Mouse (Mus musculus) kidney, postnatal 10 days (tissue): Measurements from ENCODE around the gene Gpsm1.
A peak's percentile ranks its signal among the peaks of the same experiment; 100 is the strongest.
"Not testable (repeated sequence)": the region's sequence is repeated elsewhere in the genome, so short reads cannot be mapped to it uniquely, and the experiment has no call there.

ENCODE experiments used
- DNase-seq: peaks from one replicate; pipeline ENCODE4 v3.0.0; 2021; ENCODE audit warnings: mixed read lengths

Gene Gpsm1

DNA sequence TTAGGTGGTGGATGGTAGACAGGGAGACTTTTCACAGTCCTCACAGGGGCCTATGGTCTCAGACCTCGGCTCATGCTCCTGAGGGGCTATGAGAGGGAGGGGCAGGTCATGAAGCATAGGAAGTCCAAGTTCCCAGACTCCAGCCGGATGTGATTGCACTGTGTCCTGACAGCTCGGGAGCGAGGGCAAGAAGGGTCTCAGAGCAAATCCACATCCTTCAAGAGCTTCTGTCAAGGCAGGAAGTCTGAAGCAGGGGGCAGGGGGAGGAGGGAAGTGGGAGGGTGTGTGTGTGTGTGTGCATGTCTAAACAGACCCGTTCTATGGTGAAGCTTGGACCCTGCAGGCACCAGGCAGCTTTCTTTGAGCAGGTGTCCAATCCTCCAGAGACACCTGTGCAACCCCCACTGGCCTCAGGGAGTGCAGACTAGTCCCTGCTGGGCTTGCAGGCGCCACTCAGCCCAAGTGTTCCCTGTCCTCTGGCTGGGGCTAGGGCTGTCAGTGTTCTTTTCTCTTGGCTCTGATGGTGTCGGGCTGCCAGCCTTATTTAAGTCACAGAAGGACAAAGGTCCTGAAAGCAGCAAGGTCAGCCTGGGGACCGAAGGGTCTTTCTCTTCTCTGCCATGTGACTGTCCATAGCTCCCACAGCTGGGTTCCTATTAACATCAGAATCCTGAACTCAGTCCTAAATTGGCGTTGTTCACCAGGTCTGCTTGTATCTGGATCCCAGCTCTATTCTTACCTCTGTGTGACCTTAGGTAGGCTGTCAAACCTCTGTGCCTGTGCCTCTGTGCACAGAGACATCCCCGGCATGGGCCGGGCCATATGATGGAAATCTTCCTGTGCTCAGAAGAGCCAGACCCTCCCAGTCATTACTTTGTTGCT is 27.5 kb downstream of the Gpsm1 start:
- peak; percentile 83 for DNase-seq

DNA sequence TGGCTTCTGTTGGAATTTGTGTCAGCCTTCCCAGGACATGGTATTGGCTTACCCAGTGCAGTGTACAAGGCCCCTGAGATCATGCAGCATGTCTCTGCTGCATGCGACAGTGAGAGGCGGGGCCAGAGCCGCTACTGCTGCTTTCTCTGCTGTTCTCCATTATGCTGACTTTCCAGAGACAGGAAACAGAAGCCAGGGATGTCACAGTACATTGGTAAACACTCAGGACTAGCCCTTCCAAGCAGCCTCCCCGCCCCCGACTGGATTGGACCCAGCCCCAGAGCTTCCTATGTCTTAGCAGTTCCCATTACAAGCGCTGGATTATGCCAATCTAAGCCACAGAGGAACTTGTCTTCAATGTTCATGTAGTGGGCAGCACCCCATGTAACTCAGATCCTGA is 32.9 kb downstream of the Gpsm1 start:
- peak; percentile 77 for DNase-seq

DNA sequence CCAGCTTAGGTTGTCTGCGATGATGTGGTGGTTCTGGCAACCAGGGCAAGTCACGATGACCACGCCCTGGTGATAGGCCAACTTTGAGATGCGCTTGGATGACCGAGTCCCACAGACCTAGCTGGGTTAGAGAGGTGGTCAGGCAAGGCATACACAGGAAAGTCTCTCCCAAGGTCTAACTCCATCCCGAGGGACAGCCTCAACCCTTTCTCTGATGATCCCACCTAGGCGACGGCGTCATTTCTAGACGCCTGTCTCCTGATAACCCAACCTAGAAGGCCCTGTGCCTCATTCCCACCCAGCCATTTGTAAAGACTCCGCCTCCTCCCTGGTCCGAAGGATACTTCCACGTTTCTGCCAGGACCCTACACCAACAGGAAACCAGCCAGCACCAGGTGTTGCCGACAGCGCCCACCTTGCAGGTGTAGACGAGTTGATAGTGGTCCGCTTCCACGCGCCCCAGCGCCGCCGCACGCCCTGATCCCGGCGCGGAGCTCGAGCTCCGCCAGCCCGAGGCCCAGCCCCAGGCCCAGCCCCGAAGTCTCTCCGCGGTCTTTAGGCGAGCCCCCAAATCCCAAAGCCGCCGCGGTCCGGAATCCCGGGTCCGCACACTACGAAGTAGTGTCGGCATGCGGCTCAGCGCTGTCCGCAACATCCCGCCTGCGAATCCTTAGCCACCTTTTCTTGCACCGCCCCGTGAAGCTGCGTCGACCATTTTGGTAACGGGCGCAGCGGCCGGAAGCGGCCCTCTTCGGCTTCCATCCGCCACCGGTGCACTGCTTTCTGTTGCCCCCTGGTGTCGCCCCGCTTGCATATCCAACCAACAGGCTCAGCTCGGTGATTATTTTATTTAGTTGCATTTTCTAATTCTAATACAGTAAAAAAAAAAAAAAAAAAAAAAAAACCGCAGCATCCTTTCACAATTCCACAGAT is 36.3 kb downstream of the Gpsm1 start, which contains the start of gene Dnlz:
Gene Dnlz, minus strand, starts transcription at position 753 of the 933 bp plus-strand sequence.
- DNase-seq = peak; percentile 97

DNA sequence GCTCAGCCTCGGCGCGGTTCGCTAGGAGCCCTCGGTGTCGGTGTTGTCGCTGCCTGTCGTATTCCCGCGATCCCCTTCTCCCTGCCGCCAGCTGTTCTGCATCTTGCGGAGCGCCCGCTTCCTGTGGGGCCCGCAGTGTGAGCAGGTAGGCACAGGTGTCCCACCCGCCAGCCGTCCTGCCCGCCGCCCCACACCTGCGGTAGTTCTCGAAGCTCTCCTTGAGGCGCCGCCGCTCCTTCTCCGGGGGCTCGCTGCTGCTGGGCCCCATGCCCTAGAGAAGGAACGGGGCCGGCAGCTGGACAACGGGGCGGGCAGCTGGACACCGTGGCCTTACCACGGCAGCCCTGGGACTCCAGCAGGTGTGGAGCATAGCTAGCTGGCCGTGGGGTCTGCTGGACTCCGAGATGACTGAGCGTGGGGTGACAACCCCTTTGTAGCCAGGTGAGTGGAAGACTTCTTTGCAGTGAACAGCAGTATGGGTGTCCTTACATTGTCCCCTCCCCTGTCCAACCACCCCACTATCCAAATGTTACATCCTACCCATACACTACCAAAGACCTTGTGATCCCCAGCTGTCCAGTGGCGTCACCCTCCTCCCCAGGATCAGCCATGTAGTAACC is 37.1 kb downstream of the Gpsm1 start:
- no peak for DNase-seq

DNA sequence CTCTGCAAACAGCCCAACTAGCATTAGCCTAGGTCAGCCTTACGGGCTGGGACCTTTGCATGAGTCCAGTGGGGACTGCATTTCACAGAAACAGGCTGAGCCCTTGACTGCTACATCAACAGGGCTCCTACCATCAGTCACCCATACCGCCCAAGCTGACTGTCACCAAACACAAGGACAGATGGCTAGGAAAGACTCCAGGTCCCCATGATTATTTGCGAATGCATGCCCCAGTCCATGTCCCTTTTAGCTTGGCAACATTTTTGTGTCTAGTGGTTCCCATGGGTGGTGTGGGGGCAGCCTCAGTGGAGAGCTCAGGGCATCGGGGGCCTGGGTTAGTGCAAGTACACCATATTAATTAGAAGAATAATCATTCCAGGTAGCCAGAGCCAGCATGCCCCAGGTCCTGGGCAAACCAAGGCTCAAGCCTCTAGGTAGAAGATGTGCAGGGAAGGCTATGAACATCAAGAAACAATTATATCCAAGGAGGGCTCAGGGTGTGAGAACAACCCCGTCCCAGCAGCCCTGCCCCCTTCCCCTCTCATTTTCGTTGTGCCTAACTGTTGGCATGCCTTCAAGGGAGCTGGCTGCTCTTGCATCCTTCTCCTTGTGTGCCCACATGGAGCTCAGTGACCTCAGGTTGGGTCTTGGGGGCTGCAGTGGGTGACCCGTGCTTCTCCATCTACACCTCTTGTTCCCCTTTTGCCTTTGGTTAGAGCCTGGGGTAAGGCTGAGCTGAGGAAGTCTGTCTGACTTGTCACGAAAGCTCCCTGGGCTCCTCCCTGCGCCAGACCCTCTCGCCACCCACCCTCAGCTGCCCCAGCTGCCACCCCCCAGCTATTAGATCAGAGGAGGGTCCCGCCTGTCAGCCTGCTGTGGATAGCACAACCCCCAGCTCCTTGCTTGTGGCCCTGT is 38.0 kb downstream of the Gpsm1 start:
- peak; percentile 5 for DNase-seq

DNA sequence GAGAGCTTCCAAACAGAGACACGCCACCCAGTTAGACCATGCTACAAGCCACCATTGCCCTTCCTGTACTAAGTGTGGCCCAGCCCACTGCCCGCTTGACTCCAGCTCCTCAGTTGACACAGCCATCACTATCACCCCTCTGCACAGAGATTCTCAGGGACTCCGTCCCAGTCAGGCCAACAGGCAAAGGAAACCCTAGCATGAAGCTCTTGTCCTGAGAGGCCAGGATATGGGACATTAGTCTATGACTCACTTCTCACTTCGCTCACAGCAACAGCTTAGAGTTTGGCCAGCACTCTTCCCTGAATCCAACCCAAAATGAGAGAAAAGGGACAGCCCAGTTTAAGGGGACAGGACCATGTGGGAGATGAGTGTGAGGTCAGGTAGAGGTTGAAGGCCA is 39.1 kb downstream of the Gpsm1 start:
- DNase-seq = peak; percentile 2

DNA sequence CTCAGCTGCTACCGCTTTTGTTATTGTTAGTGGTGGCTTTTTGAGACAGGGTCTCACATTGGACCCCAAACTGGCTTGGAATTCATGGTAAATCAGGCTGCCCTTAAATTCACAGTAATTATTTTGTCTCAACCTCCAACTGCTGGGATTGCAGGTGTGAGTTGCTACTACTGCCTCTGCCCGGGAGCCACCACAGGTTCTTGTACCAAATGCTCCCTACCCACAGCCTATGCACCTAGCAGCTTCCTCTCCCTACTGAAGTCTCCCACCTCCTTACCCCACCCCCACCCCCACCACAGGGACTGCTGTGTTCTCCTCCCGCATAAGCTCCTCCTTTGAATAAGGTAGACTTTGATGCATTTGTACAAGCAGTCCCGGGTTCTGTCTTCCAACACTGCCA is 40.9 kb downstream of the Gpsm1 start:
- peak; percentile 4 for DNase-seq

DNA sequence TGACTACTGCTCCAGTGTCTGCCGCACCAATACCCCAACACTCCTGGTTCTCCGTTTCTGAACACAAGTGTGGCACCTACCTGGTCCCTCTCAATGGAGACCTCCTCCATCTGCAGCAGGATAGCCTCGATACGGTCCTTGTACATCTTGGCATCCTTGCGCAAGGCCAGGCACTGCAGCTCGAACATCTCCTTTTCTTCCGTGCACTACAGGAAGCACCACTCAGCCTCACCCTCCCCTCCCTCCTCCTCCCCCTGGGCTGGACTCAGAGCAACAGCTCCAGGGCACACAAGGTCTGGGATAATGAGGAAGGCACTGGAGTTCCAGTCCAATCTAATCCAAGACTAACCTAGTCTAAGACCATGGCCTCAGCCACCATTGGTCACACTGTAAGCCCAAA is 41.4 kb downstream of the Gpsm1 start:
- DNase-seq = peak; percentile 13

DNA sequence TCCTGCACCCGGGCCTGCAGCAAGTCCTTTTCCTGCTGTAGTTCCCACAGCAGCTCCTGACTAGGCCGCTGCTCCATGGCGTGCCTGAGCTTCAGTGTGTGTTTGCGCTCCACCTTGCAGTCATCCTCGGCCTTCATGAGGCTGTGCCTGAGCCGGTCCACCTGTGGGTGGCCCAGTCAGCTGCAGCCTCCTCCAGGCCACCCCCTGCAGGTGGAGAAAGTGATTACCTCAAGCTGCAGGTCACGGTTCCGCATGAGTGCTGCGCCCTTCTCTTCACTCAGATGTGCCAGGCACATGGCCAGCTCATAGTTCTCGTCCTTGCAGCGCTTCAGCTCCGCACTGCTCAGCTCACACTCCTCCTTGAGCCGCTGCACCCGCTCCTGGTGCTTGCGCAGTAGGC is 42.2 kb downstream of the Gpsm1 start:
- DNase-seq = peak; percentile 81

DNA sequence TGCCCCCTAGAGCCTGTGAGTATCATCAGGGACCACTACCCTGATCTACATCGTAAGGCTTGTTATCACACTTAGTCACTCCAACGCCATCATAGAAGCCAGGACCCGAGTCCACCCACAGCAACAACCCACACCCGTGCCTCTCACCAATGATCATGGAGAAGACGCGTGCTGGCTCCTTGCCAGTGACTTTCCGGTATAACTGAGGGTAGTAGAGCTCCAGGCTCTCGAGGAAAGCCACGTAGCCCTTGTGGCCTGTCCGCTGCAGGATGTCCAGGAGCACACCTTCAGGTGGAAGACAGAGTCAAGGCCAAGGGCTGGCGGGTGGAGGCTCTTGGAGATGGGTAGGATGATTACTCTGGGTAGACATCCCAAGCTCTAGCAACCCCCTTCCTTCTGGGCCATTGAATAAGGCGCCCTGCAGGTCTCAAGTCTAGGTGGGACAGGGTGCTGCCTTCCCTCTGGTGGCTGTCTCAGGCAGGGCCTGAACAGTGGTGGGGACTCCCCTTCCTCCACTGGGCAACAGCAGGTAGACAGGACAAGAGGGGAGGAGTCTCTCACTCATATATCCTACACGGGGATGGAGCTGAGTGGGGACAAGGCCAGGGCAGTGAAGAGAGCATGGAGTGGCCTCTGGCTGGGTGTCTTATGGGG is 43.5 kb downstream of the Gpsm1 start:
- peak; percentile 23 for DNase-seq

DNA sequence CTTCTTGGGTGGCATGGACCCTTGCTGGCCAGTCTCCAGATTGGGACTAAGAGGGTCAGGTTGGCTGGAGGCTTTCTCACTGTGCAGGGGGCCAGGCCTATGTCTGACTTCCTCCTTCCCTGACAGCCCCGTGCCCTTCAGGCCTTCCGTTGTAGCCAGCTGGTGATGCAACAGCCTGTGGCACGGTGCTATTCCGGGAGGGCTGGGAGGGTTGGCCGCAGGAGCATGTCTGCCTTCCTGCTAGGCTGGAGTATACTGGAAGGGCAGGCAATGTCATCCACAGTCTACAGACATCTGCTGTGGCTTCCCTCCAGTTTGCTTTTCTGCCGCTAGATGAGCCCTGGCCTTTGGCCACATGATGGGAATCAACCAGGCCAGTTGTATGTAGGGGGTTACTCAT is 44.7 kb downstream of the Gpsm1 start:
- DNase-seq = peak; percentile 27

DNA sequence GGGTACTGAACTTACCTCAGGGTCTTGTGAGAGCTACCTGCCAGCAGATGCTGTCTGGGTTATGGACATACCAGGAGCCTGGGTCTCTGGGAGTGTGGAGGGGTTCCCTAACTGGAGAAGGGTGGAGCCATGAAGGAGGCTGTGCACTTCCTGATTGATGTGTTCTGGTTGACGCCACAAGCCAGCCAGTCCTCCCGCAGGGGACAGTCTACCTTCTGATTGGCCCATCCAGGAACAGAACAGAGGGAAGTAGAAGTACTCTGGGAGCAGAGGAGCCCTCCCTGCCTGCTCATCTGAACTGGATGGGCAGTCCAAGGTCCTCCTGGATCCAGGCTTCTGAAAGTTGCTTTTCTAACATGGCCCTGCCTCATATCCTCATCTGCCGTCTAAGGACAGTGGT is 45.5 kb downstream of the Gpsm1 start, which contains the start of gene Card9:
Gene Card9, minus strand, starts transcription at position 147 of the 400 bp plus-strand sequence.
- DNase-seq = peak; percentile 10

DNA sequence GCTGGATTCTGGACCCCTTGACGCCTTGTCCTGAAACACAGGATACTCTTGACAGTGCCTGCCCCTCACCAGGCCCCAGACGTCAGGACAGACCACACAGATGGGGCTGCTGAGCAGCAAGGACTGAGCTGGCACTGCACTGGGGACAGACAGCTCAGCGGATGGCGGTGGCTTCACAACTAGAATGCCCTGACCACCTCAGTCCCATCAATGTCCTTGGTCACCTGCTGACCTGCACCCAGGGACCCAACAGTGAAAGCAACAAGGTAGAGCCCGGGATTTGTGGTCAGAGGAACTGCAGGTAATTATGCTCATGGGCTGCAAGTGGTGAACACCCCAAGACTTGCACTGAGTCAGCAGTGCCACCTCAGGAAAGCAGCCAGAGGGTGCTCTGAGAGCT is 47.7 kb downstream of the Gpsm1 start:
- DNase-seq = peak; percentile 4

DNA sequence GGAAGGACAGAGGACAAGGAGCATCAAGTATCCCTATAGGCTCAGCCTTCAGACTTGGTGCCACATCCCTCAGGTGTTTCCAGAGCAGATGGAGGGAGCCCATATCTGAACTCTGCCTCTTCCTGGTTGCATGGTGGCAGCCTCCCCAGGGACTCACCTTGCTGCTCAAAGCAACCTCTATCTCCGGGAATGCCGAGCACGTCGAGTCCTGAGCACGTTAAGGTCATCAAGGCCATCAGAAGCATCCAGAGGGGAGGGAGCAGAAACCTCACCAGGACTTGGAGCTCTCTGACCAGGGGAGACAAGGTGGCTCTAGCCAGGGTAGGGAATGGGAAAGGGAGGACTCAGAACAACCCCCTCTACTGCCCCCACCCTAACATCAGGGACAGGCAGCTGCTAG is 48.2 kb downstream of the Gpsm1 start:
- DNase-seq = peak; percentile 6

DNA sequence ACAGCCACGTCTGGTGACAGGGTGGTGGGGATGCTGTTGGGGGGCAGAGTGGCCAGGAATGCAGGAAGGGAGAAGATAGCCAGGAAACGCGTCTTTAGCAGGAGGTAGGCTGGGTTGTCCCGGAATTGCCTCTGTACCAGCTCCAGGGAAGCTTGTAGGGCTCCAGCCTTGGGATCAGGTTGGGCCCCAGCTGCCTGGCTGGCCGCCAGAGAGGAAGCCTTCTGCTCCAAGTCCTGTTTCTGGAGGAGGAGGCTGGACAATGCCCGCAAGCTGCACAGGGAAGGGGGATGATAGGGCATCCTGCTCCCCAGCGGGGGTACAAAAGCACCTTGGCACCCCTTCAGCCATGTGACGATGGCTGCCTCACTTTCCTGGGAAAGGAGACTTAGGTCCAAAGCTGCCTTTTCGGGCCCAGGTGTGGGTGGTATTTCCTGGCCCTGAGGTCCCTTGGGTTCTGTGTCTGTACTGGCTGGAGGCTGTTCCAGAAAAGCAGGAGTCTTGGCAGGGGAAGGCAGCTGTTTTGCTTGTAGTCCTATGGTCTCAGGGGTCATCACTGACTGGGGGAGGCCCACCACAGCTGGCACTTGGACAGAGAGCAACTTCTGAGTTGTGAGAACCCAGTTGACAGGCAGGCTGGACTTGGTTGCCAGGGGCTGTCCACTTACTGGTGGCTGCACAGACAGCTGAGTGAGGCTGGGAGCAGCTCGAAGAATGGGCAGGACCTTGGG is 49.6 kb downstream of the Gpsm1 start:
- DNase-seq = peak; percentile 87

DNA sequence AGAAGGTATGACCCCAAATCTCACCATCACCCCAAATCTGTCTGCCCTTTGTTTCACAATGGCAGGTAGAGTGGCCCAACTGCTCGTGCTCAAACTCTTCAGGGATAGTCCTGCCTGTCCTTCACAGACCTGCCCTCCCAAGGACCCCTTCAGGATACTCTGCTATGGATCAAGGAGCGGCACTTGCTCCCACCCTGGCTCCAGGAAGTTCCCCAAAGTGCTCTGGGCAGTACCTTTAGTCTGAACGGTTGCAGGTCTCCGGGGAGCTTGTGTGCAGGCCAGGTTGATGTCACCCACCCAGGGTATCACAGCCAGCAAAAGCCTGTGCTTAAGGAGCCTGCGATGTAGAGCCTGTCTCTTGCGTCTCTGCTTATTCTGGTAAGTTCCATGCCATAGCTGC is 52.6 kb downstream of the Gpsm1 start:
- DNase-seq = no peak

DNA sequence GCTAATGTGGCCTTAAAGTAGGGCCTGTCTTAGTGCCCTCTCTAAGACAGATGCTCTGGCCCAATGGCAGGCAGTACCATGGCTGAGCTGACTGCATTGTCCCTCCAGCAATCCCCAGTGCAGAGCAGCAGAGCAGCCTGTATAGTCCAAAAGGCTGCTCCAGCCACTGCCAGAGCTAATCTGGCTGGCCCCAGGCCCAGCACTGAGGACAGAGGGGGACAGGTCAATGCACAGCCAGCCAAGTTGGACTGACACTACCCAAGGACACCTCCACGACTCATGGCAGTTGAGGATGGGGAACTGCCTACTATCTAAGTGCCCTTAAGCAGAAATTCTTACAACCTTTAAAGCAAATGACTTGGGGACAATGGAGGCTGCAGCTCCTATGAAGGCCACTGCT is 53.3 kb downstream of the Gpsm1 start:
- DNase-seq = no peak

DNA sequence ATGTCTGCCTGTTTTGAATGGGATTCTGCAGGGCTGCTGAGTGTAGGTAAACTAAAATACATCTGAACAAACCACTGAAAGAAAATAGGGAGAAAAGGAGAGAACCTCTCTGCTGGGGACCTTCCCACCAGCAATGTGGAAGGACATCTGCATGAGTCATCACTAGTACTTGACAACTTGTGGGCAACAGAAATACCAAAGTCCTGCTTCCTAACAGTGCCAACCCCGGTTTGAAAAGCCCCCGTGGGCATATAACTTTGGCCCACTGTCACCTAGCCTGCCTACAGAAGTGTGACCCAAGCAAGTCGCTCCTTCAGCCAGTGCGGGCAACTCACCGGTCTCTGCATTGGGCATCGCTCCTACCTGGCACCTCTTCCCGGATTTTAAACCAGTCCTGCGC is 57.1 kb downstream of the Gpsm1 start:
- DNase-seq = no peak

DNA sequence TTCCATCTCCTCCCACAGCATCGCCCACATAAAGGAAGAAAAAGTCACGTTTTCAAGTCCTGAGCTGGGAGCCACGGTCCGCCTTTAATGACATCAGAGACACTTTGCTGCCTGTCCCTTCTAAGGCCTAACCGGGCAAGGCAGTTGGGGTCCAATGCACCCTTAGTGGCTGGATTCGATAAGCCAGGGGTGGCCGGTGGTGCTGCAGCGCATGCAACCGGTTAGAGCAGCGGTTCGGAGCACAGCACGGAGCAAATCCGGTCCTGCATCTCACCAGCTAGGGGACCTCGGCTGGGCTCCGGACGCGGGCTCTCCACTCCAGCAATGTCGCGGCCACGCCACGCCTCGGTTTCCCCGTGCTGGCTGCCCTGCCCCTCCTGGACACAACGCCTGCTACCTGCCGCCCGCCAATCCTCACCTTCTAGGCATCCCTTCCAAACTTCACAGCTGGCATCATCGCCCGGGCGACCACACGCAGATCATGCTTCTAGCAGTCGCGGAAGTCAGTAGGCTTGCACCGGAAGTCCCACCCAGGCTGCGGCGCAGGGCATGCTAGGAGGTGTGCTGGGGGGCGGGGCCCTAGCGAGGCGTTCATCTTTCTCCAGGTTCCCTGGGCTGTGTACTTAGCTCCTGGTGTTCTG is 64.9 kb downstream of the Gpsm1 start, which contains the start of gene Snapc4:
Gene Snapc4, minus strand, starts transcription at position 523 of the 641 bp plus-strand sequence.
- peak; percentile 91 for DNase-seq

DNA sequence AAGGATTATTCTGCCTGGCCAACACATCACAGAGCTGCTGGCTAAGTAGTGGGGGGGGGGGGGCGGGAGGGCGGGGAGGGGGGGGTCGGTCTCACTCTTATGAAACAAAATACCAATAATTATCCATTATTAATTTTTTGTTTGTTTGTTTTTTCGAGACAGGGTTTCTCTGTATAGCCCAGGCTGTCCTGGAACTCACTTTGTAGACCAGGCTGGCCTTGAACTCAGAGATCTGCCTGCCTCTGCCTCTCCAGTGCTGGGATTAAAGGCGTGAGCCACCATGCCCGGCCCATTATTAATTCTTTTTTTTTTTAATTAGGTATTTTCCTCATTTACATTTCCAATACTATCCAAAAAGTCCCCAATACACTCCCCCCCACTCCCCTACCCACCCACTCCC is 65.6 kb downstream of the Gpsm1 start:
- not testable (repeated sequence) for DNase-seq
